Mouse (Mus musculus): ENCODE measurements around the gene Gm11042.

The Gm11042 gene

DNA sequence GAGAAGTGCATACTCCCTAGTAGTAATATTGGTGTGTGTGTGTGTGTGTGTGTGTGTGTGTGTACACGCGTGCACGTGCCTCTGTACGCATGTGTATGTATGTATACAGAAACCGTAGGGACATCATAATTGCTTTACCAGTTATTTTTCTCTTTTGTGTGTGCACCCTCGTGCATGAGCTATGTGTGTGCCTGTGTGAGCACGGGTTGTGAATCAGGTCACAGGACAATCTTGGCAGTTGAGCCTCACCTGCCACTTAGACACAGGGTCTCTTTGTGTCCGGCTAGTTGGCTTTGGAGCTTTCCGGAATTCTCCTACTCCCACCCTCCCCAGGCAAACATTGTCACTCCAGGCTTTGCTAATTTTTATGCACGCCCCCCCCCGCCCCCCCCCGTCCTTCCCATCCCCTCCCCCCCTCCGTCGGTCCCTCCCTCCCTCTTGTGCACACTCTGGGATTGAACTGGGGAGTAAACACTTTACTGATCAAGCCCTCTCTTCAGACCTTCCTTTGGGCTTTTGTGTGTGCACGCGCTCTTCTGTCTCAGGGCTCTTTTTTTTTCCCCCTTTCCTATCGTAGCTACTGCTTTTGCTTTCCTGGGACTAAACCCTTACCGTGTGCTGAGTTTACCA, at the start of gene Gm11042:
TSS of gene Gm11042 (minus strand) at position 51 of the 630 bp plus-strand sequence.
- peak; percentile 59 for ATAC-seq (ENCODE audit: insufficient number of reproducible peaks, low FRiP score, low TSS enrichment)

DNA sequence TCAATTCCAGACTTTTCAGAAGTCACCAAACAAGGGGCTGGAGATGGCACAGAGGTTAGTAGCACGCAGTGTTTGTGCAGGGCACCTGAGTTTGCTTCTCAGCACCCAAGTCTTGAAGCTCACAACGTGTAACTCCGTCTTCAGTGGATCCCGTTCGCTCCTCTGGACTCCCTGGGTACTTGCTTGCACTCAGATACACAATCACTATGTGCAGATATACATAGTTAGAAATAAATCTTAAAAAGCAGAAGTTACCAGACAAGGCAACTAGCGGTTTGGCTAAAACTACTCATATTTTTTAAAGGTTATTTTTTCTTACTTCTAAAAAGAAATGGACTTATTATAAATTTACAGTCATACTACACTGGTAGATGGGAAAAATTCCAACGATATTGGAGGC, 48.3 kb upstream of the Gm11042 start:
- no peak for ATAC-seq (ENCODE audit: insufficient number of reproducible peaks, low FRiP score, low TSS enrichment)

DNA sequence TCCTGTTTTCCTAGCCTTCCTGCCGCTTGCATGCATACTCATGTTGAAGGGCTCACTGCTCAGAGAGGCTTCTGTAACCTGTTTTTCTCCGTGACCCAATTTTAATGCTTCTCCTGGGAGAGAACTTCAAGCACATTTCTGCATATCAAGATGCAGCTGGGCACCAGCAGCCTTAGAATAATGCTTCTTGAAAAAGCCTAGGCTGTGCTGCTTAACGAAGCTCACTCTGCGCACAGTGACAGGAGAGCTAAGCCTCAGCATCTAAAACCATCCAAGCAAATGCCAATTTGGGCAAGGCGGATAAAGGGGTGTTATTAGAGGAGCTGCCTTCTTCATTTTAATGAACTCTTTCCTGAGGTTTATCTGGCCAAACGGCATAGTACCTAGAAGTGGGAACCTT, 46.9 kb upstream of the Gm11042 start:
- no peak for ATAC-seq (ENCODE audit: insufficient number of reproducible peaks, low FRiP score, low TSS enrichment)

DNA sequence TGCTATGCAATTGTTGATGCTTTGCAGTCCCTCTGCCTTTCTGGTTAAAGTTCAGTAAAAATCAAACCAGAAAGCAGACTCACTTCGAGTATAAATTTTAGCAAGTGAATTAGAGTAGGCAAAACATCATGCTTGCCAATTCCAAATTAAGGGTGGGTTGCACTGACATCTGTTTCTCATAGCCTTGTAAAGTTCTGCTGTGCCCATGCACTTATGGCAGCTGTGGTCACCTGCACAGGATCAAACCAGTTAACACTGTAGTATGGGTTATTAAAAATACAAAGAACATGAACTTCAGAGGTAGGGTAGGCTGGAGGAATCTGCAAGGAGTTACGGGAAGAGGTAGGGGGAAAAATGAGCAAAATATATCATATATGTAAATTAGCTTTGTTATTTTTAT, 46.3 kb upstream of the Gm11042 start:
- ATAC-seq (ENCODE audit: insufficient number of reproducible peaks, low FRiP score, low TSS enrichment), result no peak

DNA sequence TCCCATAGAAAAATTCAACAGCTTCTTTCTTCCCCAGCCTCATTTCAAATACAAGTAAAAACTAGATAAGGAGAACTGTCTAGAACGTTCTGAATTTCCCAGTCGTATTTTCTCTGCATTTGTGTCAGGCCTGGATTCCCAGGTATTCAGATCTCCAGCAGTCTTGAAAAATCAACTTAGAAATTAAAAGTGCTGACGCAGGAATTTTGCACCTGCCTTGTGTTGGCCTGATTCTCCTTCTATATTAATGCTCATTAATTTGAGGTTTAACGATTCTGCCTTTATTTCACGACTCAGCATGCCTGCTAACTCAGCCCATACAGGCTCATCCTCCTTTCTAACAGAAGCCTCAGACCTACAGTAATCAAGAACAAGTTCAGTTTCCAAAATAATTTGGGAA, 43.6 kb upstream of the Gm11042 start:
- ATAC-seq (ENCODE audit: insufficient number of reproducible peaks, low FRiP score, low TSS enrichment), result no peak

DNA sequence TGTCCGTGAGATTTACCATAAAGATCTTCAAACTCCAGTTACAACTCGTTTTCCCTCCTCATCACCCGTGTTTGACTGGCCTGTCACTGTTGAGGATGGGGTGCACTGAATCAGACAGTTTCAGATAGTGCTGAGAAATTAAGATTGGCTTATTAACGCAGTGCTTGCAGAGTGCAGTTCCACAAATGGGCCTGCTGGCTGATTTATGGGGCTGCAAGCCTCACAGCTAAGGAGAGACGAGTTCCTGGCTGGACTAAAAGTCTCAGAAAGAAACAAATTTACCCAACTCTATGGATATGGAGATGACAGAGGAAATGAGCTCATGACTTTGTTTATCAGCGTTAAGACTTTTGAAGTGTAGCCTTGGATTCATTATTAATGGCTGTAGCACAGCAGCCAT, 41.6 kb upstream of the Gm11042 start:
- no peak for ATAC-seq (ENCODE audit: insufficient number of reproducible peaks, low FRiP score, low TSS enrichment)

DNA sequence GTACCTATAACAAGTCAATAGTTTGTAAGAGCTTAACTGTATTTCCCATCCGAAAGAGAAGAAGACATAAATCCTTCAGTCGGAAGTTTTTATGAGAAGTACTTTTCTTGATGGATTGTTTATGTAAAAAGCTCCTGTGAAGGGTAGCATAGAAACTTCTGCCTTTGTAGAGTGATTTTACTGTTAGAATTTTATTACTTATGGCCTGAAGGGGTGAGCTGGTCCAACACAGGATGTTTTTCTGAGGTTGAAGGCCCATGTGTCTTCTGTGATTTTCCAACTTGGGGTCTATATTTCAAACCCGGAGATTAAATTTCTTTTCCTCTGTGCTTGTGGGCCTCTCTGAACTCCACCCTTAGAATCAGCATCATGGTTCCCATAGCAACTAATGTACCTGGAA, 26.5 kb upstream of the Gm11042 start:
- no peak for ATAC-seq (ENCODE audit: insufficient number of reproducible peaks, low FRiP score, low TSS enrichment)

DNA sequence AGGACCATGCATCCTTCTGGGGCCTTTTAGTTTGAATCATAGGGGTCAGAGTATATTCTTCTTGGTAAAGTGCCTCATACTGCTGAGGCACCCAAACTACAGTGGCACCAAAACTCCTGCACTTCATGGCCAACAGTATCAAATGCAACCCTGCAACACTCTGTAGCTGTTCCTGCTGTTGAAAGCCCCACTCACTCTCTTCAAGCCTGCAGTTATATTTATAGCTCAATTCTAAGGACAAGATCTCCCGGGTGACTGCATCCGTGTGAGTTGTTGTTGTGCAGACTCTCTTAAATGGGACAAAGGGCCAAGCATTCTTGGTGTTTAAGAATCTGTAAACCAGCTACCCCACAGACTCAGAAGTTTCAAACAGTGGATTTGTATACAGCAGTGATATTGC, 23.9 kb upstream of the Gm11042 start:
- ATAC-seq (ENCODE audit: insufficient number of reproducible peaks, low FRiP score, low TSS enrichment), result no peak

DNA sequence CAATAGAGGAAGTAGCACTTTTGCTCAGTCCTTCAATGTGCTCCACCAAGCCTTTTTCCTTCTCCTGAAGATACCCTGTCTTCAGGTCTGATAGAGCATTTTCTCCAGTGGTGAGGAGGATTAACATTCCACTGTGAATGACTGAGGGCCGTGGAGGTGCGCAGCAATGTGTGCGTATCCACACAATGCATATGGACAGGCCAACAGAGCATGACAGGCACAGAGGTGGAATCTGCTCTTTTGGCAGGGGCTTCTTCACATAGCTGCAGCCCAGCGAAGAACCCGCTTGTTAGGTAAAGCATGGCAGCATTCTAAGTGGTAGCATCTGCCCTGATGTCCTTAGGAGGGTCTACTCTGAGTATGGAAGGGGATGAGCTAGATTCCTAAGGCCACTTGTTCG, 17.5 kb upstream of the Gm11042 start:
- ATAC-seq (ENCODE audit: insufficient number of reproducible peaks, low FRiP score, low TSS enrichment), result no peak

DNA sequence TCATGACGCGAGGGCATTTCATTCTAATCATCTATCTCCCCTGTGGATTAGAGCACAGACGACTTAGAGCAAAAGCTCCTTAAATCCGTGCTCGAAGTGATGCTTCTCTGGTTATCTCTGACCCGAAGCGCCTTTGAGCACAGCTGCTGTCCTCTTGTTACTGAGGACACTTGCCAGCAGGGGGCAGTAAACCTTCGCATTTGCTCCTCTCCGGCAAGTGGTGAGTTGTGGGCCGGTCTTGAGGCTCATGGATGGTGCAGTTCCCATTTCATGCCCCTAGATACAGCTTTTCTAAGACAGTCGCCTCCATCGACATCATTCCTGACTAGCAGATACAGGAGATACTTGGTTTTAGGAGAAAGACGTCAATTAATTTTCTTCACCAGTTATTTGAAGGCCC, 16.8 kb upstream of the Gm11042 start:
- peak; percentile 64 for ATAC-seq (ENCODE audit: insufficient number of reproducible peaks, low FRiP score, low TSS enrichment)

DNA sequence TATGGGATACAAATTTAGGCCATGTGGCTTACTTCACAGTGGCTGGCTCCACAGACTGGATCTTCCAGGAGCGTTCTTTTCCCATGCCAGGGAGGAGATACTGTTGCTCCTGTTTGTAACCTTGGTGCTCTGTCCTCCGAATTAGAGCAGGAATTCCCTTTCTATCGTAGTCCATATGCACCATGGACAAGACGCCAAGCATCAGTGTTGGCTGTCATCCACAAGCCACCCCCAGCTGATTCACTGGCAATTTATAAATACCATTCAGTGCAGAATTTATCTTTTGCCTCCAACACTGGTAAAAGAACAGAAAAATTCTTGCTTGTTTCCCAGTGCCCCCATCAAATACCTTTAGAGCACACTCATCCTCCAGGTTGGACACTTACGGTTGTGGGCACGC, 13.6 kb upstream of the Gm11042 start:
- no peak for ATAC-seq (ENCODE audit: insufficient number of reproducible peaks, low FRiP score, low TSS enrichment)

DNA sequence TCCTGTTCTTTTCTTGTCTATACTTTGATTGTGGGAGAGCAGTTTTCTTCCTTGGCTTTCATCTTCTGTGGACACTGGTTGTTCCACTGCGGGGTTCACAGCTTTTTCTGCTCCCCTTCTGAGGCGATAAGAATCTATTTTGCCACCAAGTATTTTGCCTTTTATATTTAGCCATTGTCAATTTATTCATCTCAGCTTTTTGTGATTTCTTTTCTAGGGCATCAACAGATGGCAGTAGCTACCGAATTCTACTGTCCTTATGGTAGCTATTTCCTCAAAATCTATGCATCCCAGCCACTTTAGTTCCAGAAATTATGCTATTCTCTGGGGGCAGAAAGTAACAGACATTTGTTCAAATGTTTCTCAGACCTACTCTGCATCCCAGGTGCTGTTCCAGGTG, 10.4 kb upstream of the Gm11042 start:
- no peak for ATAC-seq (ENCODE audit: insufficient number of reproducible peaks, low FRiP score, low TSS enrichment)

DNA sequence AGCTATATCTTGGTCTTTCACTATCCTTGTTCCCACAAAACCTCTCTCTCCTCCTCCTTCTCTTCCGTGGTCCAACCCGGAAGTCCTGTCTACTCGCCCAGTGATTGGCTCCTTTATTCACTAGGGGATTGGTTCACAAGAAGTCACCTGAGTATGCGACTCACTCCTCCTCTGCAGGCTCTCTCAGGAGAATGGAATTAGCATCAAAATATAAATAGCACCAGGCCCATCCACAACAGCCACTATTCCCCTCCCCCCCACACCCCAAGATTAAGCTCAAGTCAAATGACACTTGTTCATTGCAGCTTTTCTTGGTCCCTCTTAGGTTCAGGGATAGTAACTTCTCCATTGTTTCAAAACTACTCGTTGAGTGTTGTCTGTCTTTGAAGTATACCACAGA, 5.8 kb upstream of the Gm11042 start:
- ATAC-seq (ENCODE audit: insufficient number of reproducible peaks, low FRiP score, low TSS enrichment), result no peak

DNA sequence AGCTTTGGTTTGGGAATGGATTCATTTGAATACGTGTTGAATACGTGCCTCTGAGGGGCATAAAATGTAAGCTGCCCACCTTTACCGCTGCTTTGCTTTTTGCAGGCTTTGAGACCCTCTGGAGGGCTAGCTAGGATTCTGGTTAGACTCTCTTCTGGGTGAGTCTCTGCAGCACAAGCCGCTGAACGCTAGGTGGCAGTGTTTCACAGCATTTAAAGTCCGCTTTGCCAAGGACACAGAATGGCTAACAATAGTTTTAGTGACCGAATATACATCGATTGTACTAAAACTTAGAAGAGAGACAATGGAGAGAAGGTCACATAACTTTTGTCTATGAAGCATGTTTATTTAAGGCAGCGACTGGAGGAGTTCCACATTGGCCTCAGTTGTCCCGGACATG, 4.1 kb upstream of the Gm11042 start:
- no peak for ATAC-seq (ENCODE audit: insufficient number of reproducible peaks, low FRiP score, low TSS enrichment)

DNA sequence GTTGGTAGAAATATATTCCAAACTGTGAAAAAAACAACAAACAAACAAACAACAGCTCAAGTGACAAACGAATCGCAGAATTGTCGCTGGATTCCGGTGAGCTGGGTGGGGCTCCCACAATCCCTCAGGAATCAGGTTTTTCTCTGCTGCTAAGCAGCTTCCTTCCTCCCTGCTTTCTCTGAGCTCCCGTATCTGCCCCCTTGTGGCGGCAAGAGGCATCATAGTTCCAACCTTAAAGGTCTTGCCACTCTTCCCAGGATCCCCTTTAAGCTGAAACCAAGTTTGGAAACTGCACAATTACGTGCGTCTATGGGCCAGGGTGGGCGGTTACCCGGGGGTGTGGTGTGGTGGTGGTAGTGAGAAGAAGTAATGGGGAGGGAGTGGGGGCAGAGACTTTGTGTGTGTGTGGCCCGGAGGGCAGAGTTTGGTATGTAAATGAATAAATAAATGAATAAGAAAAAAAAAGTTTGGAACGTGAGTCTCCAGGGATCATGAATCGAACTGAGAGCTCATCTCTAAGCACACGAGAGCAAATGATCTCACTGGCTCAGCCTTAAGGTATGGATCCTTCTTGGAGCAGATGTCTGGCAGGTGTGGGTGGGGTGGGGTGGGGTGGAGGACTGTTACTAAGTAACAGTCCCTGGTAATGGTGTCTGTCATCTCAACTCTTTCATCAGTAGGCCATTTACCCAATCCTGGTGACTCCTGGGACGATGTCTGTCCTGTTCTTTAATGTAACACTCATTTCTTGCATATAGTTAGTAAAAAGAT, 980 bp upstream of the Gm11042 start:
- ATAC-seq (ENCODE audit: insufficient number of reproducible peaks, low FRiP score, low TSS enrichment), result peak; percentile 95

DNA sequence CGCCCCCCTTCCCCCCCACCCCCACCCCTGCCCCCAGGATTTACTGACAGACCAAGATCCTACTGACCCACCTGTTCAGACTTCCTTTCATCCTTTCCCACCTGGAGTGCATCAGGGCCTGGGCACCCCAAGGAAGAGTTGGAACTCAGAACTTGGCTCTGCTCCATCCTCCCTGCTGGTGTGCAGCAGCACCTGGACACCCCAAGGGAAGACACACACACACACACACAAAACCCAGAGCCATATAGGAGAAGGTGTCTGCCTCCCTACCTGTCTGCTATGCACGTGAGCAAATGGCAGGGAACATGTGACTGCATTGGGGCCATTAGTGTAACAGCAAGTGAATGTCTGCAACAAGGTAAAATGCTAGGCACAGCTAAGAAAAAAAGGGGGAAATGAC, 973 bp downstream of the Gm11042 start:
- no peak for ATAC-seq (ENCODE audit: insufficient number of reproducible peaks, low FRiP score, low TSS enrichment)

DNA sequence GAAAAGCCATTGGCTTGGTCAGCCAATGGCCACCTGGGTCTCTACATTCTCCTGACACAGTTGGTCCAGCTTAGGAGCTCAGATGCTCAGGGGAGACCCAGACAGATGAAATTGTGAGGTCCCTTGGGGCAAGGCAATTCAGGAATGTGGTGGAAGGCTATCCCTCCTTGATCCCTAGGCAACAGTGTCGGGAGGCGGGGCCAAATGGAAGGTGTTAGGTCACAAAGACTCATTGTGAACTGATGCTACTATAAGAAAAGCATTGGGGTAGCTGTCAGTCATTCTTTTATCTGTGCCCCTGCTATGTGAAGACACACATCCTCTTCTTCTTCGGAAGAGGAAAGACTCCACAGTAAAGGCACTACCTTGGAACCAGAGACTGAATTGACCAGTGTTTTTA, 3.6 kb downstream of the Gm11042 start:
- no peak for ATAC-seq (ENCODE audit: insufficient number of reproducible peaks, low FRiP score, low TSS enrichment)

DNA sequence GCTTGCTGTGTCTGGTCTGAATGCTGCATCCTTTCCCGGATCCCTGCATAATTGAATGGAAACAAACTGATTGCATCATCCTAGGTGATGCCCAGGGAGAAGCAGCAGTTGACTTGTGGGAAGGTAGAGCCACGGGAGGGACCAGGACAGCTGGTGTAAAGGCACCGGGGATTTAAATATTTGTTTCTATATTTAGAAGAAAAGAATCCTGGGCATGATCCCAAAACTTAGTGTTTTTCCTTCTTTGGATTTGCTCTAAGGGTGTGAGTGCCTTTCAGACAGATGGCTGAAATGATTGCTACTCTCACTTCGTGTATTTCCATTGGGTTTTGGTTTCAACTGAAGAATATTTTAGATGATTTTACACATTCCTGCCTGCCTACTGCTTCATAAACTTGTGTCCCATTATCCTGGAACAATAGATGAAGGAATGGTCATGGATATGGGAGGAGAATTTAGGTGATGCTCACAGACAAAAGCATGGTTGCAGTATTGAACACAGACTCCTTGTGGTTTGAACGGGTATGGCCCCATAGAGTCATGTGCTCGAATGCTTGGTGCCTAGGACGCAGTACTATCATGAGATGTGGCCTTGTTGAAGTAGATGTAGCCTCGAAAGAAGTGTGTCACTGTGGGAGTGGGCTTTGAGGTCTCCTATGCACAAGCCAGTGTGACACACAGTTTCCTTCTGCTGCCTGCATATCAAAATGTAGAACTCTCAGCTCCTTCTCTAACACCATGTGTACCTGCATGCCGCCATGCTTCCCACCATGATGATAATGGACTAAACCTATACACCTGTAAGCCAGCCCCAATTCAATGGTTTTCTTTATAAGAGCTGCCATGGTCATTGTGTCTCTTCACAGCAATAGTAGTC, 12.5 kb downstream of the Gm11042 start:
- ATAC-seq (ENCODE audit: insufficient number of reproducible peaks, low FRiP score, low TSS enrichment), result peak; percentile 40; the same call in 1 of the 2 replicates

DNA sequence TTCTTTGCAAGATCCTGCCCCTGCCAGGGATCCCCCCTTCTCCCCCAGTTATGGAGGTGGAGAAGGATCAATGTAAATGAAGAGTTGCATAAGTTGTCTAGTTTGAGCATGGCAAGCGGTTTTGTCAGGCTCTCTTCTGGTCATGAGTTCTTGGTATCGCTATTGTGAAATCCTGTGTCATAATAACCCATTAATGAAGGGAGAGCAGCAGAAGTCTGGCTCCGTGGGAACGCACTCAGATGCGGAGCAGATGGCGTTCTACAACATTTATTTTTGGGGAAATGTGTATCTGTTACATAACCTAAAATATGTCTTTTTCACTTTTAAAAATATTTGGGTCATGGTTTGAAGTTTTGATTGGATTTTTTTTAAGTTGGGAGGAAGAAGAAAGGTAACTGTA, 14.6 kb downstream of the Gm11042 start:
- ATAC-seq (ENCODE audit: insufficient number of reproducible peaks, low FRiP score, low TSS enrichment), result no peak

DNA sequence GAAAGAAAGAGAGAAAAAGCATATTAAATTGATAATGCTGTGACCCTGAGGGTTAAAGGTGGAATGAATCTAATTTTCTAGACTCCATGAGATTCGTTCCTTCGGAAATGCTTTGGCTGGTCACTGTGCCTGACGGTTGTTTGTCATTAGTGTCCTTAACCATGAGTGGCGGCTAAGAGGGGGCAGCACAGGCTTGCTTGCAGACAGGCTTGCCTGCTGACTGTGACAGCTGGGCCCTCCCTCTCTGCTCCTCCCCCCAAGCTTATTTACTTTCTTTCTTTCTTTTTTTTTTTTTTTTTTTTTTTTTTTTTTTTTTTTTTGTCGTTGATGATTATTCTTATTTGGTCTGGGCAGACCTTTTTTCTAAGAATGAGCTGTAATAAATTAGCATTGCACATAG, 19.8 kb downstream of the Gm11042 start:
- ATAC-seq (ENCODE audit: insufficient number of reproducible peaks, low FRiP score, low TSS enrichment), result no peak

DNA sequence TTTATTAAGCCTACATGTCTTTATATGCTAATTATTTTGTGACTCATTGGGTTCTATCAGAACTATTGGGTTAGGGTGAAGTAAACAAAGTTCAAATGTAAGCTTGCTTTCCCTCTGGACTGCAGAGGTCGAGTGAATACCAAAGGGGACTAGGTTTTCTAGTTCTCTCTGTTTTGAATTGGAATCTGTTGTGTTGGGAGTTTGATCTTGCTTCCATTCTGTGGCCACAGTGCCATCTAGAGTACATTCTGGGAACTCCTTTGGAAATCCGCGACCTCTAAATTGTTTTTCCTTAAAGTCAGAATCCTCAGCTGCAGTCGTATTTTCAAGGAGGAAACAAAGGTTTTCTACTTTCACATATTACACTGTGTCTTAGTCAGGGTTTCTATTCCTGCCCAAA, 22.6 kb downstream of the Gm11042 start:
- peak; percentile 64; the same call in 1 of the 2 replicates for ATAC-seq (ENCODE audit: insufficient number of reproducible peaks, low FRiP score, low TSS enrichment)
